Mouse (Mus musculus): ENCODE measurements at regions not wholly inside any gene's neighbourhood (a gene's known extent, or its start where the extent isn't known, plus 50 kb on each side); places are given as distances from the start of the nearest gene placed in this dataset.

GRCm38 (mm10) chr11:25313879-25314278 is 896.7 kb downstream of the 5730522E02Rik start:
- DNase-seq (ENCODE audit: extremely low spot score, low spot score), result no peak
- no peaks in the 10 kb centered on the region for H3K9me3 ChIP-seq
- H3K27ac ChIP-seq, result peak overlapping the region; percentile 40; the same call in 1 of the 2 replicates
- no peaks in the 10 kb centered on the region for H3K27me3 ChIP-seq (ENCODE audit: poor library complexity, severe bottlenecking)
- no peaks in the 10 kb centered on the region for H3K36me3 ChIP-seq (replicated peaks)
- no peak overlapping the region for H3K4me3 ChIP-seq
- WGBS, result 45% methylated on average over 8 of the region's 8 CpGs
- peaks cover 19% of the 10 kb centered on the region for H3K4me1 ChIP-seq

DNA sequence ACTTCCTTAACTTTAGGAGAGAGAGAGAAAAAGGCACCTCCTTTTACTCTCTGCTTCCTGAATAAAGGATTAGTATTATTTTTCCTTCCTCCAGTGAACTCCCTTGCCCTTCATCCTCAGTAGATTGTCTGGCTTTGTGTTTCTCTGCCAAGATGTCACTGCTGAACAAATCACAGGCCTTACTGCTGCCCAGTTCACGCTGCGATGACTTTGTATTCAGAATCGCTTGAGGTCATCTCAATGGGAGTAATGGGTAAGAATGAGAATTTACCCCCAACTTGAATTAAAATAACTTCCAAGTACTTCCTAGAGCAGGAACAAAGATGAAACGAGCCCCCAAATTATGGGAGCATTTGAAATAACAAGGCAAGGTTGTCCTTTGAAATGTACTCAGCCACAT is 897.3 kb downstream of the 5730522E02Rik start:
- WGBS, result 43% methylated on average over 4 of the region's 4 CpGs

DNA sequence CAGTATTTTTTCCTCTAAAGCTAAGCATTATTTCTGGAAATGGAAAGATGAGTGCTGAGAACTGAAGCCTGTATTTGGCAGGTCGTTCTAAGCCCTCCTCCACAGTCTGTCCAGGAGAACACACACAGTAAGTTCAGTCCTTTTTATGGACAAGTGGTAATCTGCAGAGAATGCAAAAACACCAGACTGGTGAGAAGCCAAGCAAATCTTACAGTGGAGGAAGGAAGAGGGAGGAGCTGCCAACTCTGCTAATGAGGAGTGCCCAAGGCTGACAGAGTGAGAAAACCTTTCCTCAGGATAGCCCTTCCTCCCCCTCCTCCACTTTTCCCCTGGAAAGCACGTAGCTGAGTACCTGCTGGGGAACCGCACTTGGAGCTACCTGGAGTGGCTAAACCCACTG is 899.8 kb downstream of the 5730522E02Rik start:
- H3K27me3 ChIP-seq (ENCODE audit: poor library complexity, severe bottlenecking), result no peaks in the 10 kb centered on the region
- WGBS, result 64% methylated on average over 3 of the region's 3 CpGs

More for the DNA sequence above, 897.3 kb downstream of the 5730522E02Rik start:
- H3K27me3 ChIP-seq (ENCODE audit: poor library complexity, severe bottlenecking), result no peaks in the 10 kb centered on the region
- no peak for DNase-seq (ENCODE audit: extremely low spot score, low spot score)
- H3K9me3 ChIP-seq, result no peaks in the 10 kb centered on the region
- no peaks in the 10 kb centered on the region for H3K36me3 ChIP-seq (replicated peaks)
- H3K4me1 ChIP-seq, result peaks cover 19% of the 10 kb centered on the region
- H3K4me3 ChIP-seq, result no peak overlapping the region
- H3K27ac ChIP-seq, result no peak overlapping the region

GRCm38 (mm10) chr11:25301130-25301529 is 909.4 kb downstream of the 5730522E02Rik start:
- H3K27me3 ChIP-seq (ENCODE audit: poor library complexity, severe bottlenecking), result no peaks in the 10 kb centered on the region
- H3K9me3 ChIP-seq, result no peaks in the 10 kb centered on the region
- H3K36me3 ChIP-seq (replicated peaks), result no peaks in the 10 kb centered on the region
- H3K27ac ChIP-seq, result no peak overlapping the region
- 25% methylated on average over 9 of the region's 9 CpGs for WGBS
- peak; percentile 60 for DNase-seq (ENCODE audit: extremely low spot score, low spot score)
- no peaks in the 10 kb centered on the region for H3K4me1 ChIP-seq
- H3K4me3 ChIP-seq, result no peak overlapping the region

More for the DNA sequence above, 899.8 kb downstream of the 5730522E02Rik start:
- H3K4me3 ChIP-seq, result no peak overlapping the region
- no peaks in the 10 kb centered on the region for H3K9me3 ChIP-seq
- DNase-seq (ENCODE audit: extremely low spot score, low spot score), result no peak
- no peak overlapping the region for H3K27ac ChIP-seq
- H3K4me1 ChIP-seq, result peaks cover 19% of the 10 kb centered on the region
- no peaks in the 10 kb centered on the region for H3K36me3 ChIP-seq (replicated peaks)

GRCm38 (mm10) chr11:25288346-25288745 is 922.2 kb downstream of the 5730522E02Rik start:
- no peaks in the 10 kb centered on the region for H3K27me3 ChIP-seq (ENCODE audit: poor library complexity, severe bottlenecking)
- peaks cover 4% of the 10 kb centered on the region; the same call in 1 of the 2 replicates for H3K4me1 ChIP-seq
- no peaks in the 10 kb centered on the region for H3K36me3 ChIP-seq (replicated peaks)
- H3K9me3 ChIP-seq, result no peaks in the 10 kb centered on the region
- no peak overlapping the region for H3K4me3 ChIP-seq
- 82% methylated on average over 13 of the region's 13 CpGs for WGBS
- DNase-seq (ENCODE audit: extremely low spot score, low spot score), result no peak
- H3K27ac ChIP-seq, result no peak overlapping the region

DNA sequence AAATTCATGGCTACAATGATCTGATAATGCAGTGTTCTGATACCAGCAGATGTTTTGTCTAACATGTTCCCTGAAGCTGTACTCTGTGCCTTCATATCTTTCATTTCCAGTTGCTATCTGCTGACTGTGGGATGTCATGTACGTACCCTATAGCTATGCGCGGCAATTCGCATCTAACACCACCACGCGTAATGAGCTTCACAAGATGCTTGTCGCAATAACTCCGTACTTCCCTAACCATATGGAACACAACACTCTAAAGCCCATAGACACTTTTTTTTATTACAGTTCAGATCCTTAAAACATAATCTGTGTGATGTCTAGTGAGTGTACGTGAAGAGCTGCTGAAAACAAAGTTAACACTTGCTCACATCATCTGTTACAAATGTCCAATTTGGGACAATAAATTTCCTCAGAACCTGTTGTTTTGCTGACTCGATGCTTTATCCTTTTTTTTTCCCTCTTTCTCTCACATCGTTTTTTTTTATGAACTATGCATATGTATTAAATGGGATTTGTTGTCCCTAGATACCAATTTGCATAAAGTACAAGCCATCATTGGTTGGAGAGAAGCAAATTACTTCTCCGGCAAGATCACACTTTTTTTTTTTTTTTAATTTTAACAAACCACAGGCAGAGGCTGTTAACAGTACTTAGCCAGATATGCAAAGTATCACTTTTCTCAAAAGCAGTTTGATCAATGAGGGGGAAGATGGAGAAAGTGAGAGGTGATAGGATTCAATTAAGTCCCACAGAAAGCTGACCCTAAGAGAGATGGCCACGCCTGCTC is 922.9 kb downstream of the 5730522E02Rik start:
- peaks cover 4% of the 10 kb centered on the region; the same call in 1 of the 2 replicates for H3K4me1 ChIP-seq
- WGBS, result 91% methylated on average over 13 of the region's 13 CpGs
- H3K36me3 ChIP-seq (replicated peaks), result no peaks in the 10 kb centered on the region
- H3K4me3 ChIP-seq, result no peak overlapping the region
- no peak overlapping the region for H3K27ac ChIP-seq
- no peaks in the 10 kb centered on the region for H3K9me3 ChIP-seq
- DNase-seq (ENCODE audit: extremely low spot score, low spot score), result no peak
- H3K27me3 ChIP-seq (ENCODE audit: poor library complexity, severe bottlenecking), result no peaks in the 10 kb centered on the region

GRCm38 (mm10) chr11:25269936-25270540 is 940.5 kb downstream of the 5730522E02Rik start:
- peaks cover 12% of the 10 kb centered on the region for H3K4me1 ChIP-seq
- WGBS, result 12% methylated on average over 7 of the region's 7 CpGs

DNA sequence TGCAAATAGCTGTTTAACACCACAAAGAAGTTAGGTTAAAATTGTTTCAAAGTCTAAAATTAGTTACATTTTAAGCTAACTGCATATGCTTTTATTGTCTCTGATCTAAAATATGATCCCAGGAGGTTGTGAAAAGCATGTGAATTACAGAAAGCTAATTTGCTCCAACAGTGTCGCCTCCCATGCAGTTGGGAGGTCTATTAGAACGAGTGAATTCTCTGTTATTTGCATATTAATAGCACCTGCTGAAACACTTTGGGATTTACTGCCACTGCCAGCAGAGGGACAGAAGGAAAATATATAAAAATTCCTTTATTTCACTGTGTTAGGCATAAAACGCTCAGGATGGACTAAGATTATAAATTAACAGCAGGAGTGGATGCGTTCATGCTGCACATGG is 947.7 kb downstream of the 5730522E02Rik start:
- no peak for DNase-seq (ENCODE audit: extremely low spot score, low spot score)
- no peaks in the 10 kb centered on the region for H3K36me3 ChIP-seq (replicated peaks)
- peaks cover 5% of the 10 kb centered on the region for H3K4me1 ChIP-seq
- no peaks in the 10 kb centered on the region for H3K27me3 ChIP-seq (ENCODE audit: poor library complexity, severe bottlenecking)
- 40% methylated on average over 4 of the region's 4 CpGs for WGBS
- H3K27ac ChIP-seq, result no peak overlapping the region
- no peak overlapping the region for H3K4me3 ChIP-seq
- H3K9me3 ChIP-seq, result no peaks in the 10 kb centered on the region

More at GRCm38 (mm10) chr11:25269936-25270540, 940.5 kb downstream of the 5730522E02Rik start:
- peak overlapping the region; percentile 57 for H3K27ac ChIP-seq
- DNase-seq (ENCODE audit: extremely low spot score, low spot score), result no peak
- no peaks in the 10 kb centered on the region for H3K36me3 ChIP-seq (replicated peaks)
- no peak overlapping the region for H3K4me3 ChIP-seq
- no peaks in the 10 kb centered on the region for H3K9me3 ChIP-seq
- H3K27me3 ChIP-seq (ENCODE audit: poor library complexity, severe bottlenecking), result no peaks in the 10 kb centered on the region

DNA sequence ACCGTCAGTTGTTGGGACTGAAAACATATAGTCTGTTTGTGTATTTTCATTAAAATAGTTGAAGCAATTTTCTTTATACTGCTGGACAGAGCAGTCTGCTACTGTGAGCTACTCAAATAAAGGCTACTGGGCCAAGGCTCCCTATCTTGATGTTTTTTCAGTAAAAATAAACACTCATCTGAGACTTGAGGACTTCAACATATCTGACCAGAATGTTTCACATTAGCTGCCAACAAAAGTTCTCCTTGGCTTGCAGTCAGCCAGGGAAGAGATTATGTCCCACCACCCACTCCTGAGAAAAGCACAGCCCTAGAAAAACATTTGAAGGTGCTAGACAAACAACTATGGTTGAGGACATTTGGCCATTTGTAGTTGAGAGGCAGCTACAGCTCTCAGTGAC is 950.9 kb downstream of the 5730522E02Rik start:
- H3K4me3 ChIP-seq, result no peak overlapping the region
- H3K36me3 ChIP-seq (replicated peaks), result no peaks in the 10 kb centered on the region
- 82% methylated on average over 1 of the region's 1 CpGs for WGBS
- peaks cover 5% of the 10 kb centered on the region for H3K4me1 ChIP-seq
- DNase-seq (ENCODE audit: extremely low spot score, low spot score), result no peak
- no peak overlapping the region for H3K27ac ChIP-seq
- no peaks in the 10 kb centered on the region for H3K27me3 ChIP-seq (ENCODE audit: poor library complexity, severe bottlenecking)
- H3K9me3 ChIP-seq, result no peaks in the 10 kb centered on the region

DNA sequence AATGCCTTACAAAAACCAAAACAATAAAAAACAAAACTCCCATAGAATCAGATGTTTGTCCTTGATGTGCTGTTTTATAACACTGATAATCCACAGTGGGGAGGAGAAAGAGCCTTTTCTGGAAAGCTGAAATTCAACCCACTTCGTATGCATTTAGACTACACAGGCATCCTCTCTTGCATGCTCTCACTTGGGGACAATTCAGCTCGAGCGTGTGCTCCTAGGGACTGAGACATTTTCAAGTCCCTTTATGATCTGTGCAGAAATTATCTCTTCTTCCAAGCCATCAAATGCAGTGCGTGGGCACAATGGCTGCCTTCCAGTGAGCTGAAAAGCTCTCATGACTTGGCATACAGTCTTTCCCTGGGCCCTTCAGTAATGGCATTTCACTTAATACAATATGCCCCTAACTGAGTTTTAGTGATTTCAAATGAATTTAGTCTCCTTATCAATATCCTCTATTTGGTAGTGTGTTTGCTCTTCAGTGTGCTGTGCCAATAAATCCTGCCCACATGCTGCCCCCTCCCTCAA is 977.1 kb downstream of the 5730522E02Rik start:
- H3K27ac ChIP-seq, result no peak overlapping the region
- no peaks in the 10 kb centered on the region for H3K9me3 ChIP-seq
- H3K4me3 ChIP-seq, result no peak overlapping the region
- 86% methylated on average over 4 of the region's 4 CpGs for WGBS
- H3K27me3 ChIP-seq (ENCODE audit: poor library complexity, severe bottlenecking), result no peaks in the 10 kb centered on the region
- H3K36me3 ChIP-seq (replicated peaks), result no peaks in the 10 kb centered on the region
- no peaks in the 10 kb centered on the region for H3K4me1 ChIP-seq
- no peak for DNase-seq (ENCODE audit: extremely low spot score, low spot score)

All from forebrain, embryonic 10.5 days (tissue).